Mouse (Mus musculus) retina, adult 2 months (tissue): Measurements from ENCODE around the gene Tmem33.

Source experiments
- DNase-seq: peaks from one replicate; pipeline ENCODE4 v3.0.0-alpha.2; 2012; ENCODE audit warnings: low read depth, low spot score

Tmem33 gene

DNA sequence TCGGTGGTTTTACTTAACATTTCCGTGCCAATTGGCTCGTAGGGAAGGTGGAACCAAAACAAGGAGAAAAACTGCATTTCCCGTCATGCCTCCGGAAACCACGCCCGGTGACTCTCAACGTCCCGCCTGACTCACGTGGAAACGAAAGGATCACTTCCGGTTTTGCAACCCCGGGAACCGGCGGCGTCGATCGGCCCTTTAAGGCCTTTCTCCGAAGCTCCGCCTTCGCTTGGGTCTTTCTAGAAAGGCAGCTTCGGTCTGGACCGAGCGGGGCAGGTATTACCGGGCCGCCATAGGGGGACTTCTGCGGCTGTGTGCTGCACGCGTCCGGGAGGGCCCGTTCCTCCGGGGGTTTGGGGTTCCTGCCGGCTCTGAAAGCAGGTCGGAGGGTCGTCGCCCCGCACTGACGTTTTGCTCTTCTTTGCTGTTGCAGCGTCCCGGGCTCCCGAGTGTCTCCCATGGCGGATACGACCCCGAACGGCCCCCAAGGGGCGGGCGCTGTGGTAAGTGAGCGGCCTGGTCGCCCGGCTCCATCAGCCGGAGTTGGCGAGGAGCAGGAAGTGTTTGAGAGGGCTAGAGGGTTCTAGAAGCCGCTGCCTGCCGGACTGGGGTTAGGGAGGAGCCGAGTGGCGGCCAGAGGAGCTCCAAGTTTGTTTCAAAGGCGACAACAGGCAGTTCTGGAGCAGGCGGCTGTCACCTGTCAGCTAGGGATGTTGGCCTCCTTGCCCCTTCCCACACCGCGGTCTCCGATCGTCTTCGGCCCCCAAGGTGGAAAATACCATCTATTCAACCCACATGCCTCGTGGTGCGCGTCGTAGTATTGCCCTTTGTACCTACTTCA lies at the start of gene Tmem33:
TSS of gene Tmem33 (plus strand) at position 35 of the 841 bp plus-strand sequence.
- peak; percentile 80 for DNase-seq

DNA sequence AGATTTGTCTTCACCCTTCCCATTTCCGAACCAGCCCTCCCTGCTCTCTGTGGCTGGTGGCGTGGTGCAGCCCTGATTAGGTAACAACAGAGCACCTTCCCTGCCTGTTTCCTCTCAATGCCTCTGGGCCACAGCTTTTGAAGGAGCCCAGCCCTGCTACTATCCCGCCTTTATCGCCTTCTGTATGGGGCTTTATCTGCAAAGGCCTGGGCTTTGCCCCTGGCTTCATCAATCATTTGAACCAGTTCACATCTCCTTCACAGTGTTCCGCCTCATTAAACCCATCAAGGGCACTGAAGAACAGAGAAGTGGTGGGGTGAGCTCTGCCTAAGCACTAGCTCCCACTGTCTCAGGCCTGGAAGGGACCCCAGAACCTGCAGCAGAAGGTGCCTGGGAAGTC lies 47.2 kb upstream of the Tmem33 start:
- DNase-seq, result no peak

DNA sequence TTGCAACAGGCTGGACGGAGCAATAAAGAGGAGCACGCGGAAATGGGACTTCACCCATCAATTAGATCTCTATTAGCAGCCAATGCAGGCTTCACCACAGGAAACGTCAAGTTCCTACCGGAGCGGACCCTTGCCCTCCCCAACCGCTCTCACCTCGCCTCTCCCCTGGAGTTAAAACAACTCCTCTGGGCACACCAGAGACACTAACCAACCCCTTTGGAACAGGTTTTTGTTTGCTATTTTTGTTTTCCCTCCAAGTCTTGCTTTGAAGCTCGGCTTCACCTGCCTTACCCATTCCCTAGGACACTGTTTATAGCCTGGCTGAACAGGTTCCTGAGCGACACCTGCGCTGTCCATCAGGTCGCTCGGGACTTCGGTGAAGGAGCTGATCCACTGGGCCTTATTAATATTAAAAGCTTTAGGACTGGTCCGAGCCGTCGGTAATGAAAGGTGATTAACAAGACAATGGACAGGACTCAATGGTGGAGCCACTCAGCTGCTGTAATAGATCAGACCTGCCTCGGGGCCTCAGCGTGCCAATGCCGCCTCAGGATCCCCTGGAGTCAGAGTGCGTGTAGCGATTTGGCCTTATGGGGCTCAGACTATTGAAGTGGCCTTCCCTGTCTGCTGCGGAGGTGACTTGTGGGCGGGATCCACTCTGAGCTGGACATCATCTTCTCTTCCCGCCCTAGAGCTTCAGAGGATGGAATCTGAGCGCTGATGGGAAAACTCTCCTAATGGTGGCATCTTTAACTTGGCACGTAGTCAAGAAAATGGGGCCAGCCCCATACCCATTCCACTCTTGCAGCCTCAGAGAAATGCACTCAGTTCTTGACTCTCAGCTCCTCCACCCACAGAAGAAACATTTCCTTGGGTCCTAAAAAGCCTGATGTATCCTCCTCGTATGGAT lies 45.0 kb upstream of the Tmem33 start:
- no peak for DNase-seq

DNA sequence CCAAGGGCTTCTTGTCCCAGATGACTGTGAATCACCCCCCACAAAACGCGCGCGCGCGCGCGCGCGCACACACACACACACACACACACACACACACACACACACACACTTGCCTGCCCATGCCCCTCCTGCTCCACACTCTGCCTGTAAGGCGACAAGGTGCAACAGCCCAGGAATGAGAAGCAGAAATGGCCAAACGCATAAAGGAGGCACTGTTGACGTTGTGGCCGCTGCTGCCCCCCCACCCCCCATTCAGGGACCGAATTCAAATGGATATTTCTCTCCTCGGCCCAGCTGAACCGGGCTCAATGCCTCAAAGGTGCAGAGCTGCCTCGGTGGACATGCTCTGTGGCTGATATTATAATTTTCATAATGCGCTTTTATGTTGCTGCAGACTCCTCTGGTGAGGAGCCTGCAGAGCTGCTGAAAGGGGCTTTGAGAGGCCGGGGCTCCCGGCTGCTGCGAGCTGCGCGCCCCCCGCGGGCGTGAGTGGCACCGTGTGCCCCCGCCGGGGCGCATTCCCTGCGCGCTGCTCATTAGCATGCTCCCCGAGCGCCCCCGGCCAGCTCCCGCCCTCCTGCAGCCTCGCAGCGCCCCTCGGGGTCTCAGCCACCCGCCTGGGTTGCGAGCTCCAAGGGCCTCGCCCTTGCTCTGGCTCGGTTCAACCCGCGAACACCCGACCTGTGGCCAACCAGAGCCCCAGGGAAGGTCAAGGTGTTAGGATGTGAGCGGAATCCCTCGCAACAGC lies 44.2 kb upstream of the Tmem33 start:
- DNase-seq, result no peak

DNA sequence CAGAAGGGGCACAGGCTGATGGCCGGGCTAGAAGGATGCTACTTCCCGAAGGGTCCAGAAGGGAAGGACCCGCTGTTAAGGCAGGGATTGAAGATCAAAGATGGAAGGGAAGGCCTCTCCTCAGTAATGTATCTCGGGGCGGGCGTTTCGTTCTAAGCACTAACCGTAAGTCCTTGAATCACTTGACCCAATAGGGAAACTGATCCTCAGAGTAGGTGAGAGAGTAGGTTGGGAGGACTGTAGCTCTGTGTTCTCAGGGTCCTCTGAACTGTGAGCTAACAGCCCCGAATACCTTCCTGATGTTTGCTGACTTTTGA lies 43.6 kb upstream of the Tmem33 start:
- DNase-seq, result no peak

DNA sequence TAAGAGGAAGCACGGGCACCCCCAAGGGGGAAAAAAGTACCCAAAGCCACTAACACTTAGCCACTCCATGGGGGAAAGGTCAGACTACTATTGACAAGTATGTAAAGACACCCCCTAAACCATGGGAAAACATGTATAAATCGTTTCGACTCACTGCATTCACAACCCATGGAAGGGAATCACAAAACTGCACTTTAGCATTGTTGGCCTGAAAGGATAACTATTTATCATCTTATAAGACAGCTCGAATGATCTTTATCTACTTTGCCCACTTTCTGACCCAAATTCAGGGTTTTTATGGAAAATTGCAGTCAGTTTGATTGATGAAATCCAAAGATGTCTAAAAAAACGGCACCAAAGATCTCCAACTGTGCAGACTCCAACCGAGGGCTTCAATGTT lies 38.5 kb upstream of the Tmem33 start:
- DNase-seq, result no peak

DNA sequence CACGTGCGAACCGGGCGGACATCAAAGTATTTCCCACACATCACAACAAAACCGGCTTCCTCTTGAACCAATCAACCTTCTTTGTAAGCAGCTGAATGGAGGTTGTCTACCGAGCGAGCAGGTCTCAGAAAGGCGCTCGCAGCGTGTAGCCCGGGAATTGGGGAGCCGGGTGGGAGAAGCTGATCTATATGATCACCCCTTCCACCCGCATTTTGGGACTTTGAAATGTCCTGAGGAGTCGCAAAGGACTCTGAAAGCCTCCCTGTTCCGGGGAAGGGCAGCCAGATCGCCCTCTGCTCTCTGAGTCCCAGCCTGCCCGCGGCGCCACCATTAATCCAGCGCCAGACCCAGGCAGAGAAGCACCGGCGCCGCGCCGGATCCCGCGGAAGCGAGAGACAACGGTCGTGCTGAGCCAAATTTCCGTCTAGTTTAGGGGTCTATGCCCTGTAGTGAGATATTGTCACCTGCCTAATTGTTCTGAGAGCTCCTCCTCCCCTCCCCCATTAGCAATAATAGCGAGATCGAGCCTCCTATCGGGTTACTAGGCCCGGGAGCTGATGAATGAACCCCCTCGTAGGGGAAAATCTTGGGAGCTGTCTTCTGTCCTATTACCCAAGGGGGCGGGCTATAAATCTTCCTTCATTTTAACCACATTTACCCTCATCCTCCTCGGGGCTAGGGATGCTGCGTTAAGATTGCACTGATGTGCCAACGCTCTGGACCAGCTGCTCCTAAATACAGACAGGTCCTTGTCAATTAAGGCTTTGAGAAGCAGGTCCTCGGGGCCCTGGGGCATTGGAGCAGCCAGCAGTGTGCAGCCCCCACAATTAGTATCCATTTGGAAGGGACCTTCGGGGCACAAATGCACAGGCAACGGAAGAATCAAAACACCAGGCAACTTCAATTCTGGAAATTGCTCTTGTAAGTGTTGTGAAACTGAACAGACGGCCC lies 37.6 kb upstream of the Tmem33 start:
- DNase-seq, result no peak

DNA sequence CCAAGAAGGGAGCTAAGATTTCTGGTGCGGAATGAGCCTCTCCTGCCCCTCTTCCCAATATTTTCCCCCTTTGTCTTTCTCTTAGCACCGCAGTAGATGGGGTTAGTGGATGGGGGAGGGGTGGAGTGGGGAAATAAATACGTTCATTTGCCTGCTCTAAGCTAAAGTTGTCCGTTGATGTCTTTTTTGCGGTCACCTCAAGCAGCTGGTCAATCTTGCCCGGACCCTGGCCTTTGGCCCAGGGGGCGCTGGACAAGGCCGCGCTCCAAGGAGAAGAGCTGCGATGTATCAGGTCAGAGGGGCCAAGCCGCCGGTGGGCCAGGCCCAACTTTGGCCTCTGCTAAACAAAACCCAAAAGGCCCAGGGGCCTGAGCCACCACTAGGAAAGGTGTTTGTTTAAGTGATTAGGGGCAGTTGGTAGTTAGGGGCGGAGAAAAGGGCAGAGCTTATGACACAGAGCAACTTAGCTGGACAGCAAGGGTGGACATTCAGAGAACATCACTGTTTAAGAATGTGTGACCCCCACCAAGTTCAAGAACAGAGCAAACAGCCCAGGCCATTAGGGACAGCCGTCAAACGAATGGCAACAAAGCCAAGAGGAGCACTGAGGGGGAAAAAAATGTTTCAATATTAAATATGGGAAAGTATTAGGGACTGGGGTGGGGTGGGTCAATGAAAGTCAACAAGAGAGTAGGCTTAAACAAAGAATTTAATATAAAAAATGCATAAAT lies 36.8 kb upstream of the Tmem33 start:
- DNase-seq, result no peak

DNA sequence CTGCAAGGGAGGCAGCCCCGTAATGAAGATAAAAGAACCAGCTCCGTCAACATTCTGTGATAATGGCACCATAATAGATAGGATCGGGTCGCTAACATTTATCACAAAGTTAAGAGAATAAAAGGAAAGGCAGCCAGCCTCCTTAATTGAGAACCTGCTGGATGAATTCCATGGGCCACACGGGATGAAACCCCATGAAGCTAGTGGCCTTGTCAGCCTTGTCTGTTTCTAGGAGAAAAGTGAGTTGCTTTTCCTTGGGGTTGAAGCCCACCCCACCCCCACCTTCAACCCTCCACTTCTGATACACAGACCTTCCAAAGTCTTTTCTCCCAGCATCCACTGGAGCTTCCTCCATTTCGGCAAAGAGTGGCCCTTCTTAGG lies 36.3 kb upstream of the Tmem33 start:
- DNase-seq, result no peak

DNA sequence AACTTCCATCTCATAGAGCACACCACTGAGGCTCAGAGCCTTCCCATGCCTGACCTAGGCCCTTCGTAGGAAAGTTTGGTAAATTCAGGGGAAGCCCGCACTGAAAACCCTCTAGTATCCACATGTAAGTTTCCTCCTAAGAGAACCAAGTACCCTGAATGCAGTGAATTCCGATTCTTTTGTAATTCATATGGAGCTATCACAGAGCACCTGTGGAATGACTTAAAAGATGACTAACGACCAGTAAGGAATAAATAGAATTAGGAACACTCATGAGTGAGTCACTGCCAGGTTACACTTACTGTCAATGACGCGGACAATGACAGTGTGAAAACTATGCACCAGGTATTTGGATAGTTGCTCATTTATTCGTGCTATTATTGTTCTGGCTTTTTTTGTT lies 34.6 kb upstream of the Tmem33 start:
- no peak for DNase-seq

DNA sequence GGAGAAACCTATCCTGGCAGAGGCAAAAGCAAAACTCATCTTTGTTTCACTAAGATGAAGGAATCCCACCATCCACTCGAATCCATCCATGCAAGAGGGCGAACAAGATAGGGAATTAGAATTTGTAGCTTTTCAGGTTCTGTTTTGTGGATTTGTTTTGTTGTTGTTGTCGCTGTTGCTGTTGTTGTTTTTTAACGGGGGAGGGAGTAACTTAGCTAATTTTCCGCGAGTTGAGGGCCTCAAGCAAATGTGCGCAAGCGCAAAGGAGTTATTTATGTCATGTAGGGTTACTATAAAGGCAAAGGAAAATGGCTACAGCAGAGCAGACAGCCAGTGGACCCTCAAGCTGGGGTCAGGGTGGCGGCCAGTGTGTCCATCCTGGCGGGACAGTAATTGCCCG lies 33.1 kb upstream of the Tmem33 start:
- DNase-seq, result no peak

DNA sequence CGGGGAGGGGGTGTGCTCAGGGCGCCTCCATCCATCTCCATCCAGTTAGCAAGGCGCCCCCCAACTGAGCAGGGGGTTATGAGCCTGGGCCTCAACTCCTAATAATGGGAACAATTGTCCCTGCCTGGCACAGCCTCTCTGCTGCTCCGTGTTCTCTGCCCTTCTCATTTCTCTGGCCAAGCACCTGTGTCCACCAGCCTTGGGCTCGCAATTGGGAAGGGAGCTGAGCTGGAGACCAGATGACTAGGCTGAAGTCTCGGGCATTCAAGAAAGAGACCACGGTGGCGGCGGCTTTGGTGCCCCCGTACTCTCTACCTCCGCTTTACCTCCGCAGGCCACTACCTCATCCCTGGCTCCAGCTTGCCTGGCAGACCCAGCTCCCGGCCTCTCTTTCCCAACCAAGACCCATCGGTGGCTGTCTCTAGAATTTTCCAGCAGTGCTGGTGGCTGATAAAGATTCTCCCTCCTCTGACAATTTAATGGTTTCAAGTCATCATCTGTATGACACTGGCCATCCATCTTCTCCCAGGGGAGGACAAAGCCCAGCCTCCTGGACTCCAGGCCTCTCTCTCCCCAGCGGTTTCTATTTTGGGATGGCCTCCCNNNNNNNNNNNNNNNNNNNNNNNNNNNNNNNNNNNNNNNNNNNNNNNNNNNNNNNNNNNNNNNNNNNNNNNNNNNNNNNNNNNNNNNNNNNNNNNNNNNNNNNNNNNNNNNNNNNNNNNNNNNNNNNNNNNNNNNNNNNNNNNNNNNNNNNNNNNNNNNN lies 32.5 kb upstream of the Tmem33 start:
- DNase-seq, result no peak

DNA sequence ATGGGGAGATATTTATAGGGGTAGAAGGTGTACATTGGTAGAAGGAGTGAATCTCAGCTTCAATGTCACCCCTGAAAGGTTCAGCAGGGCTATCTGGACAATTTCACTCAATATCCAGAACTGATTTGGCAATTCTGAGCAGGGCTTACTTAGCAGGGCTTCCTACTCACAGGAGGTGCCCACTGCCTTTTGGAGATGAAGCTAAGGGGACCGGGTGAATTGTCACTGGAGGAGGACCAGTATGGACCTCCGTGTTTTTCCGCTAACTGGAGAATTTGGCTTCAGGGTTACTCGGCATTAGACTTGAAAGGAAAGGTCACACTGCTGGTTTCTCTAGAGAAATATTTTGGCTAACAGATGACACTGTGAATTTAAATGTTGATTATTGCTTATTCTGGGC lies 25.7 kb upstream of the Tmem33 start:
- DNase-seq, result no peak

DNA sequence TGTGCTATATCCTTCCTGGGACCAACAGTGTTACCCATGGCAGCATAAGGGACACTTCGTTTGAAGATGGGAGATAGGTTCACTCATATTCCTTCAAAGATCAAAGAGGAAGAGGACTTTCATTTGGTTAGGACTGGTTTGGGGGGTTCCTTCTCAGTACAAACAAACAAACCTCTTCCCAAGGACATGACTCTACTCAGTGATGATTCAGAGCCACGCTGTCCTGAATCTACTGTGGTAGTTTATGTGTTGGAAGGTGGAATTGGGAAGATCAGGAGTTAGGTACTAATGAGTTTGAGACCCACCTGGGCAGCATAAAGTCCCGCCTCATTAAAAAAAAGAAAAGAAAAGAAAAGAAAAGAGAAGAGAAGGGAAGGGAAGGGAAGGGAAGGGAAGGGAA lies 24.9 kb upstream of the Tmem33 start:
- no peak for DNase-seq

DNA sequence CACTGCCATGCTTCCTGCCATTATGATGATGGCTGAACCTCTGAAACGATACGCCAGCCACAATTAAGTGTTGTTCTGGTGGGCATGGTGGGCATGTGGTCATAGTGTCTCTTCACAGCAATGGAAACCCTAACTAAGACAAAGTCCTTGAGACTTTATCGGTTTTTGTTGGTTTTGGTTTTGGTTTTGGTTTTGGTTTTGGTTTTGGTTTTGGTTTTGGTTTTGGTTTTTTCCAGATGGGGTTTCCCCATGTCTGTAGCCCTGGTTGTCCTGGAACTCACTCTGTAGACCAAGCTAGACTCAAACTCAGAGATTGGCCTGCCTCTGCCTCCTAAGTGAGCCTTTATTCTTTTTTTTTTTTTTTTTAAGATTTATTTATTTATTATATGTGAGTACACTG lies 23.8 kb upstream of the Tmem33 start:
- no peak for DNase-seq

DNA sequence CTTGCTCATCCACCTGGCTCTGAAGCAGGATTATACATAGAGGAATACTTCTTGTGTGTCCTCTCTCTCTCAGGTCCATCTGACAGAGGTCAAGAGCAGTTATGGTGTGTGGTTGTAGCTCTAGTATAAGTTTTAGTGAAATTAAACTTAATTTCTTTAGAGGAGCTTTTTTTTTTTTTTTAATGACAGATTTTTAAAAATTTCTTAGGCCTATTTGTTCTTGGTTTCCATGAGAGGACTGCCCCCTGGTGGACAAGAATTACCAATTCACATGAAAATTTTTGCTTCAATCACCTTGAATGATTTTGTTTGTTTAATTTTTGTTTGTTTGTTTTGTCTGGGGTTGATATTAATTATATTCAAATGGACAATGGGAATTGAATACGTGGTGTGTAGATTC lies 22.1 kb upstream of the Tmem33 start:
- DNase-seq, result no peak

DNA sequence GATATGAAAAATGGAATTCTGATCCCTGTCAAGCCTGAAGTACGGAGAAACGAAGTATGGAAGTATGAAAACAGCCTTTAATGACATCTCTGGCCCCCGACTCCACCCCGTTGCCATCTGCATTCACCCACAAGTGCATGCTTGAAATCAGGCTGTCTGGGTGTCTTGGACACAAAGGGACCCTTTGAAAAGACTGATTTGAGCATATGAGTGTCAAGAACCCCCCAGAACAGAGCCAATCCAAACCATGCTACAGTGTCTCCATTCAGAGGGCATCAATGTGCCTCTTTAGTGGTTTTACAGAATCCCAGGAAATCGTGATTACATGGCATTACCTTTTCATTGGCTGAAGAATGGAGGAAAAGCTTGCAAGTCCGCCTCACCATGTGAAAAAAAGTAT lies 18.7 kb upstream of the Tmem33 start:
- no peak for DNase-seq

DNA sequence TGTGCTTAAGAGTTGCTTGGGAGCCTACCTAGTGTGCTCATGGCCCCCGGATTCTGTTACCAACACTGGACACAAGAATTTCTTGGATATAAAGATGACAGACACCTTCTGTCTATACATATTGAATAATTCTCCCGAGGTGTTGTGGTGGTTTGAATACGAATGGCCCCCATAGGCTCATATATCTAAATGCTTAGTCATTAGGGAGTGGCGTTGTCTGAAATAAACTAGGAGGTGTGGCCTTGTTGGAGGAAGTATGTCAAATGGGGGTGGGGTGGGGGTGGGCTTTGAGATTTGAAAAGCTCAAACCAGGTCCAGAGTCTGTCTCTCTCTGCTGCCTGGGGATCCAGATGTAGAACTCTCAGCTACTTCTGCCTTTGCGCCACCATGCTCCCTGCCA lies 17.1 kb upstream of the Tmem33 start:
- no peak for DNase-seq

DNA sequence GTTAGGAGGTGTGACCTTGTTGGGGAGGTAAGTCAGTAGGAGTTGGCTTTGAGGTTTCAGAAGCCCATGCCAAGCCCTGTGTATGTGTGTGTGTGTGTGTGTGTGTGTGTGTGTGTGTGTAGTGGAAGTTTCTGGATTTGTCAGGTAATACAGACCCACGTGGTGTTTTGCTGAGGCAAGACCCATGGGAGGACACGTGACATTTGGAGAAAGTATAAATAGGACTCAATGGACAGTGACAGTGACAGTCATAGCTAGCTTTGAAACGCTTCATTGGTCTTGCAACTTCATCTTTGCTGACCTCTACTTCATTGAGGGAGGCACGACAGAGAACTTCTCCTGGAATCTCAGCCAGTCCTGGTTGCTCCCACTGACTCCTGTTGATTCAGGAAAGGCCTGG lies 8.1 kb upstream of the Tmem33 start:
- DNase-seq, result no peak

DNA sequence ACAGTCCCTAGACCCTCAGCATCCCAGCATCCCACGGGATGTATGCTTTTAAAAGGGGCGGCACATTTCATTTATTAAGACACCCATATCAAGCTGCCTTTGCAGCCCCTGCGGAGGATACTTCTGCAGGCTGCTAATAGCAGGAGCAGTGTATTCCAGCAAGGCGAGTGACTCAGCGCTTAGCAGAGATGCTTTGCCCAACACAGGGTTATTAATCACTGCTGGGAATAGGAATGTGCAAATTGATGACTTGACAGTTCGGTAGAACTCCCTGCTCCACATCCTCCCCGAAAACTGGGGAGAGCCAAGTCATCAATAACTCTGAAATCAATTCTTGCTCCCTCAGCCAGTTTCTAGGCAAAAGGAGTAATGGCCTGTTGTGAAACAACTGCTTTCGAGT lies 4.7 kb upstream of the Tmem33 start:
- no peak for DNase-seq
